Mouse (Mus musculus): ENCODE measurements at regions not wholly inside any gene's neighbourhood (a gene's known extent, or its start where the extent isn't known, plus 50 kb on each side); places are given as distances from the start of the nearest gene placed in this dataset.

DNA sequence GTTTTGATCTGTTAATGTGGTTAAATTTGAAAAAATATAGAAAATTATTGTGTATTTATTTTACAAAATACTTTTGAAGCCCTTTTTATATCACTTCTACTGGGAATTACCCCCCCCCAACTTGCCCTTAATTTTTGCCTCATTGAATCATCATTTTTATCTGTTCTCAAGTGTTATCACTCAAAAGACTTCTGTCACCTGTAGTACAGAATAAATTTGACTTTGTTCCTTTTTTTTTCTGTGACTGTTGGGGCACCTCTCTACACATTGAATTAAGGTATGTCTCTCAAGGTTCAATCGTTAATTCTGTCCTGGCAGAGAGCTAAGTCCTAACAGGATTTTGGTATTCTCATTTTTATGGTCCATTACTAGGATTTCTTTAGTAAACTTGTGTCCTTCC is 1123.0 kb upstream of the Cited2 start:
- 92% methylated on average over 1 of the region's 1 CpGs for WGBS
- H3K9ac ChIP-seq (replicated peaks): no peak overlapping the region
- H3K27me3 ChIP-seq (replicated peaks): no peaks in the 10 kb centered on the region
- H3K9me3 ChIP-seq (replicated peaks): no peaks in the 10 kb centered on the region
- no peak overlapping the region for H3K4me2 ChIP-seq
- no peak overlapping the region for H3K27ac ChIP-seq (replicated peaks)
- no peak overlapping the region for H3K4me3 ChIP-seq (replicated peaks)
- H3K4me1 ChIP-seq: no peaks in the 10 kb centered on the region
- no peaks in the 10 kb centered on the region for H3K36me3 ChIP-seq
- no peak for ATAC-seq (ENCODE audit: low FRiP score)

GRCm38 (mm10) chr10:16600551-16601224 is 1122.3 kb upstream of the Cited2 start:
- no peaks in the 10 kb centered on the region for H3K4me1 ChIP-seq

DNA sequence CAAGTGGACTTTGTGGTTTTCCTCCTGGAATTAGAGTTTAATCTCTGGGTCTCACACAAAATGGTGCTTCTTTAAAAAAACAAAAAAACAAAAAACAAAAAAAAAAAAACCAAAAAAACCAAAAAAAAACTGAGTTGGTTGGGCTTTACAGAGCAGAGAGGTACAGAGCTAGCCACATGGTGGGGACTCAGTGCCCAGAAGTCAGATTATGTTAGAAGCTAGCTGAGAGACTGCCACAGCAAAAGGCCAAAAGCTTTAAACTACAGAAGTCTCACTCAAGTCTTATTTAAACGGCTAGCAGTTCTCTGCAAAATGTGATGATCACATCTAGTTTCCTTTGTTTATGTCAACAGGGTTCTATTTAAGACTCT is 1121.8 kb upstream of the Cited2 start:
- WGBS: 79% methylated on average over 1 of the region's 1 CpGs
- no peak for ATAC-seq (ENCODE audit: low FRiP score)
- no peak overlapping the region for H3K4me2 ChIP-seq
- no peak overlapping the region for H3K9ac ChIP-seq (replicated peaks)
- H3K9me3 ChIP-seq (replicated peaks): no peaks in the 10 kb centered on the region
- H3K27me3 ChIP-seq (replicated peaks): no peaks in the 10 kb centered on the region
- H3K27ac ChIP-seq (replicated peaks): no peak overlapping the region
- H3K4me3 ChIP-seq (replicated peaks): no peak overlapping the region
- no peaks in the 10 kb centered on the region for H3K36me3 ChIP-seq
- no peaks in the 10 kb centered on the region for H3K4me1 ChIP-seq

More at GRCm38 (mm10) chr10:16600551-16601224, 1122.3 kb upstream of the Cited2 start:
- no peak overlapping the region for H3K4me3 ChIP-seq (replicated peaks)
- no peak overlapping the region for H3K9ac ChIP-seq (replicated peaks)
- no peak for ATAC-seq (ENCODE audit: low FRiP score)
- H3K36me3 ChIP-seq: no peaks in the 10 kb centered on the region
- H3K4me2 ChIP-seq: no peak overlapping the region
- 87% methylated on average over 10 of the region's 10 CpGs for WGBS
- H3K9me3 ChIP-seq (replicated peaks): no peaks in the 10 kb centered on the region
- H3K27me3 ChIP-seq (replicated peaks): no peaks in the 10 kb centered on the region
- no peak overlapping the region for H3K27ac ChIP-seq (replicated peaks)

GRCm38 (mm10) chr10:16608339-16608738 is 1114.7 kb upstream of the Cited2 start:
- Histone ChIP-seq H3K27ac (replicated peaks) (no peak overlapping the region), H3K36me3 (no peaks in the 10 kb centered on the region), H3K4me2 (no peak overlapping the region), H3K9ac (replicated peaks) (no peak overlapping the region), H3K9me3 (replicated peaks) (no peaks in the 10 kb centered on the region), H3K4me3 (replicated peaks) (no peak overlapping the region), H3K27me3 (replicated peaks) (no peaks in the 10 kb centered on the region), H3K4me1 (no peaks in the 10 kb centered on the region)
- ATAC-seq (ENCODE audit: low FRiP score): no peak
- 86% methylated on average over 3 of the region's 3 CpGs for WGBS

DNA sequence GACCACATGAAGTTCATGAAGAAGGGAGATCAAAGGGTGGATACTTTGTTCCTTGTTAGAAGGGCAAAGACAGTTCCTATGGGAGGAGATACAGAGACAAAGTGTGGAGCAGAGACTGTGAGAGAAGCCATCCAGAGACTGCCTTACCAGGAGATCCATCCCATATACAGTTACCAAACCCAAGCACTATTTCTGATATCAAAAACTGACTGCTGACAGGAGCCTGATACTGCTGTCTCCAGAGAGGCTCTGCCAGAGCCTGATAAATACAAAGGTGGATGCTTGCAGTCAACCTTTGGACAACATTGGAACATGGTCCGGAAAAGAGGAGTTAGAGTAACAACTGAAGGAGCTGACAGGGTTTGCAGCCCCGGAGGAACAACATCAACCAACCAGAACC is 1104.3 kb upstream of the Cited2 start:
- Histone ChIP-seq H3K27me3 (replicated peaks) (no peaks in the 10 kb centered on the region), H3K4me2 (no peak overlapping the region), H3K4me1 (no peaks in the 10 kb centered on the region), H3K9ac (replicated peaks) (no peak overlapping the region), H3K36me3 (no peaks in the 10 kb centered on the region), H3K4me3 (replicated peaks) (no peak overlapping the region), H3K27ac (replicated peaks) (no peak overlapping the region), H3K9me3 (replicated peaks) (0 out of 2 replicates have a peak, but pooled peaks cover 3% of the 10 kb centered on the region)
- 93% methylated on average over 2 of the region's 2 CpGs for WGBS
- no peak for ATAC-seq (ENCODE audit: low FRiP score)

- no peak for ATAC-seq (ENCODE audit: low FRiP score)
- no peaks in the 10 kb centered on the region for H3K27me3 ChIP-seq (replicated peaks)
- 73% methylated on average over 2 of the region's 2 CpGs for WGBS
Measured at GRCm38 (mm10) chr10:16619584-16619983, 1103.4 kb upstream of the Cited2 start.

DNA sequence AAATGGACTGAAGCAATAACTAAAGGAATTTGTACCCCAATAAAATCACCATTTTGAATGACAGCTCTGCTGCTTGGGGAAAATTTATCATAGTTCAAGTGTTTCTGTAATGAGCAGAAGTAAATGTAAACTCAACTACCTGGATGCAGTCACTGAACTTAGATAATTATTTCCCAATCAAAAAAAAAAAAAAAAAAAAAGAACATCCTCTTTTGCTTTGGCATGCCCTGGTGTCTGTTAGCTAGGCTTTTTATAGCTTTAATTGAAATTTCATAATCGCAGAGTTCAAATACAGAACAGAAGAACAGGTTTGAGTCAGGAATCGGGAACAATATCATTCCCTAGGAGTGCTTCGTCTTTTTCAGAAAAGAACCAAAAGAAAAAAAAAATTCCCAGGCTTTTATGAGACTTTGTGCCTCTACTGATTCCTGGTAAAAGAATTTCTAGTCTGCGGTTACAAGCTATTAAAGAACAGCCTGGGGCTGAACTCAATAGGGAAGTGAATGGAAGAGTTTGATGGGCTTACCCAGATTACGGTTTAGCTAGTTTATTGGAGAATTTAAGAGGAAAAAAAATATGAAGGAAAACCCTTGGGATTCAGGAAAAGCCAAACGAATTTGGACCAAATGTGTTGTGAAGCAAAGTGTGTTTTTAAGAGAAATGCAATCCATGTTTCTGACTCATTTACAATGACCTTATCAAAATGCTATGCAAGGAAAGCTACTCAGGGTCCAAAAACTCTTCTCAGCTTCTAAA is 1102.0 kb upstream of the Cited2 start:
- H3K4me2 ChIP-seq: no peak overlapping the region
- H3K9ac ChIP-seq (replicated peaks): no peak overlapping the region
- ATAC-seq (ENCODE audit: low FRiP score): no peak
- 59% methylated on average over 6 of the region's 6 CpGs for WGBS
- no peak overlapping the region for H3K4me3 ChIP-seq (replicated peaks)
- no peaks in the 10 kb centered on the region for H3K4me1 ChIP-seq
- no peak overlapping the region for H3K27ac ChIP-seq (replicated peaks)
- H3K36me3 ChIP-seq: no peaks in the 10 kb centered on the region
- H3K9me3 ChIP-seq (replicated peaks): 0 out of 2 replicates have a peak, but pooled peaks cover 3% of the 10 kb centered on the region
- H3K27me3 ChIP-seq (replicated peaks): no peaks in the 10 kb centered on the region

More at GRCm38 (mm10) chr10:16619584-16619983, 1103.4 kb upstream of the Cited2 start:
- Histone ChIP-seq H3K9me3 (replicated peaks) (0 out of 2 replicates have a peak, but pooled peaks cover 3% of the 10 kb centered on the region), H3K4me2 (no peak overlapping the region), H3K9ac (replicated peaks) (no peak overlapping the region), H3K36me3 (no peaks in the 10 kb centered on the region), H3K4me1 (no peaks in the 10 kb centered on the region), H3K4me3 (replicated peaks) (no peak overlapping the region), H3K27ac (replicated peaks) (no peak overlapping the region)

DNA sequence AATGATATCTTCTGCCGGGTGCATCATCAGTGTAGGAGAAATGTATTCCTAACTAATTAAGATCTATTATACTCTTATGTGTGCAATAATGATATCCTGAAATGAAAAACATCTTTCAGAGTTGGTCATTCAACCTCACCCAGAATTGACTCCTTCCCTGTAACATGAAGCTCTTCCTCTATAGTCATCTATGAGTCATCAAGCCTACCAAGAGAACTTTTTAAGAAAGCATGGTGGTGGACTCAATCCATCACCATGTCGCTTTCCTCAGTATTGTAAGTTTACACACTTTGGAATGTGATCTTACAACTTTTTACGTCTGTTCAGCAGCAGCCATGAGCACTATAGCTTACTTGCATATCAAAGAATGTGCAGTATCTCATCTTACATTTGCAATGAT is 1100.2 kb upstream of the Cited2 start:
- ATAC-seq (ENCODE audit: low FRiP score): no peak
- 91% methylated on average over 3 of the region's 3 CpGs for WGBS
- H3K36me3 ChIP-seq: no peaks in the 10 kb centered on the region

GRCm38 (mm10) chr10:16633236-16633635 is 1089.8 kb upstream of the Cited2 start:
- Histone ChIP-seq H3K4me3 (replicated peaks) (no peak overlapping the region), H3K36me3 (no peaks in the 10 kb centered on the region), H3K27ac (replicated peaks) (no peak overlapping the region), H3K4me1 (no peaks in the 10 kb centered on the region), H3K27me3 (replicated peaks) (no peaks in the 10 kb centered on the region), H3K9me3 (replicated peaks) (no peaks in the 10 kb centered on the region), H3K9ac (replicated peaks) (no peak overlapping the region), H3K4me2 (no peak overlapping the region)
- ATAC-seq (ENCODE audit: low FRiP score): no peak
- 72% methylated on average over 2 of the region's 2 CpGs for WGBS

More for the DNA sequence above, 1100.2 kb upstream of the Cited2 start:
- H3K4me1 ChIP-seq: no peaks in the 10 kb centered on the region
- H3K9me3 ChIP-seq (replicated peaks): no peaks in the 10 kb centered on the region
- no peaks in the 10 kb centered on the region for H3K27me3 ChIP-seq (replicated peaks)
- no peak overlapping the region for H3K4me3 ChIP-seq (replicated peaks)
- H3K27ac ChIP-seq (replicated peaks): no peak overlapping the region
- no peak overlapping the region for H3K4me2 ChIP-seq
- no peak overlapping the region for H3K9ac ChIP-seq (replicated peaks)

GRCm38 (mm10) chr10:16635463-16635862 is 1087.6 kb upstream of the Cited2 start:
- Histone ChIP-seq H3K9ac (replicated peaks) (no peak overlapping the region), H3K9me3 (replicated peaks) (no peaks in the 10 kb centered on the region), H3K4me1 (no peaks in the 10 kb centered on the region), H3K36me3 (no peaks in the 10 kb centered on the region), H3K4me3 (replicated peaks) (no peak overlapping the region), H3K27ac (replicated peaks) (no peak overlapping the region), H3K4me2 (no peak overlapping the region), H3K27me3 (replicated peaks) (no peaks in the 10 kb centered on the region)
- no peak for ATAC-seq (ENCODE audit: low FRiP score)
- WGBS: 89% methylated on average over 2 of the region's 2 CpGs

GRCm38 (mm10) chr10:16637006-16637405 is 1086.0 kb upstream of the Cited2 start:
- Histone ChIP-seq H3K4me1 (no peaks in the 10 kb centered on the region), H3K27me3 (replicated peaks) (no peaks in the 10 kb centered on the region), H3K9me3 (replicated peaks) (no peaks in the 10 kb centered on the region), H3K36me3 (no peaks in the 10 kb centered on the region), H3K9ac (replicated peaks) (no peak overlapping the region), H3K4me3 (replicated peaks) (no peak overlapping the region), H3K27ac (replicated peaks) (no peak overlapping the region), H3K4me2 (no peak overlapping the region)
- ATAC-seq (ENCODE audit: low FRiP score): no peak

- Histone ChIP-seq H3K9me3 (replicated peaks) (no peaks in the 10 kb centered on the region), H3K27ac (replicated peaks) (no peak overlapping the region), H3K4me3 (replicated peaks) (no peak overlapping the region), H3K4me2 (no peak overlapping the region), H3K36me3 (no peaks in the 10 kb centered on the region), H3K4me1 (no peaks in the 10 kb centered on the region), H3K9ac (replicated peaks) (no peak overlapping the region), H3K27me3 (replicated peaks) (no peaks in the 10 kb centered on the region)
- ATAC-seq (ENCODE audit: low FRiP score): no peak
- 41% methylated on average over 2 of the region's 2 CpGs for WGBS
Measured at GRCm38 (mm10) chr10:16638111-16638510, 1084.9 kb upstream of the Cited2 start.

Measured in neural tube, embryonic 15.5 days (tissue).